Mouse (Mus musculus) liver, postnatal 0 days (tissue): Measurements from ENCODE around the gene Oaz3.

Experiments used
- CTCF ChIP-seq: sonication (generic); IDR thresholded peaks from 2 replicates; pipeline ENCODE4 v1.5.1; 2016; ENCODE audit warnings: antibody characterized with exemption, low read depth
- EP300 ChIP-seq: IDR thresholded peaks from 2 replicates; pipeline ENCODE4 v1.6.1; 2016; ENCODE audit warnings: antibody characterized with exemption, low read depth, mild to moderate bottlenecking

DNA sequence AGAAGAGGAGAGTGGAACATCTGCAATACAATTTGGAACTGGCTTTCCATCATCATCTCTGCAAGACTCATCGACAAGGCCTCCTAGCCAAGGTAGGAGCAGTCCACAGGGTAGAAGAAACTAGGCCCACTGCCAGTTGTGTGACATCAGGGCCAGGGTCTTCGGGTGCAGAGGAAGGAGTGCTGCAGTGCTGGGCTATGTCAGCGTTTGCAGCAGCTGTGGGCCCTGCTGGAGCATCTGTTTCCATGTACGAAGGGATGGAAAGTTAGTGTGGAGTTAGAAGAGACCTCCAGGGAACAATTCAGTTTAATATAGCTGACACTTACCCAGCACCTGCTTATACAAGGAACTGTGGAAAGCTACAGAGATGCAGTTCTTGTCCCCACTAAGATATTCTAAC is 50.7 kb downstream of the Oaz3 start:
- TF ChIP-seq CTCF (no peak), EP300 (no peak)
